Mouse (Mus musculus) fat pad, adult 2 months (tissue): ENCODE data around the gene Gm21976.

Experiments used
- DNase-seq: peaks from one replicate; pipeline ENCODE4 v3.0.0-alpha.2; 2011; ENCODE audit warnings: low read depth, low spot score; ENCODE audit errors: extremely low read depth

Gm21976 gene

DNA sequence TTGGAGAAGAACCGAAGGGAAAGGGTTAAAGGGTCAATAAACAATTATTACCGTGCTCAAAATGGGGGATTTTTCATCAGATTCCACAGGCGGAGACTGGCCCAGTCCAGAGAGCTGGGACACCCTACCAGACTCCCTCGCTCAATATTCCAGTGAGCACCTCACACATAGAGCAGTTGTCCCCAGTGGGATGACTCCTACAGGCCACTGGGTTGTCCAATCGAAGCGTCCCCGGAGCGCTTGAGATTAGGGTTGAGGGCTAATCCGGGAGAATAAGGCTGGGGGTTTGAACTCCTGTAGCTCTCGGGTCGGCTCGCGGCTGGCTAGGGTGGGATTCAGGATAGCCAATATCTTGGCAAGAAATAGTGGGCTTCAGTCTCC lies 74.0 kb downstream of the Gm21976 start:
- no peak for DNase-seq

DNA sequence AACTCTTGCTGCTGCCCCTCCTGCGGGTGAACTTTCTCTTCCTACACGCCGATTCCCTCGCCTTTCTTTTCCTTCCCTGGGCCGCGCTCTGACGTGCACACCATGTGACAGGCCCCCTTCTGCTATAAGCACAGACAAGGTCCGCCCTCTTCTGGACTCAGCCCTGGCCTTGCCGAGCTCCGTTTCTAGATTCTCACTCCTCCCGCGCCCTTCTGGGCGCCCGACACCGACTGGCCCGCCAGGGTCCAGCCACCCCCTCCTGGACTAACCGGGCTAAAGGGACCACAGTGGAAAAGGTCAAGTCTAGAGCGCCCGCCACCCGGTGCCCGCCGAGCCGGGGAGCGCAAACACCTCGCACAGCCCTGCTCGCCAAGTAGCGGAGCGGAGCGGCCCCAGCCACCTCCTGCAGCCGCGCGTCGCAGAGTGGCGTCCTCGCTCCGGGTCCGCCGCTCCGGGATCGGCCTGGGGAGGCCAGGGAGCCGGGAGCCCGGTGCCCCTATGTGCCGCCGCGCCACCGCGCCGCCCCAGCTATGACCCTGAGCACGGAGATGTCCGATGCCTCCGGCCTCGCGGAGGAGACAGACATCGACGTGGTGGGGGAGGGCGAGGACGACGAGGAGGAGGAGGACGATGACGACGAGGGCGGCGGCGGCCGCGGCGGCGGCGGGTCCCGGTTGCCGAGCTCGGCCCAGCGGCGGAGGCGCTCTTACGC lies 74.6 kb downstream of the Gm21976 start, which contains the start of gene Foxd1:
TSS of gene Foxd1 (plus strand) at position 153 of the 712 bp plus-strand sequence.
- DNase-seq, result no peak

DNA sequence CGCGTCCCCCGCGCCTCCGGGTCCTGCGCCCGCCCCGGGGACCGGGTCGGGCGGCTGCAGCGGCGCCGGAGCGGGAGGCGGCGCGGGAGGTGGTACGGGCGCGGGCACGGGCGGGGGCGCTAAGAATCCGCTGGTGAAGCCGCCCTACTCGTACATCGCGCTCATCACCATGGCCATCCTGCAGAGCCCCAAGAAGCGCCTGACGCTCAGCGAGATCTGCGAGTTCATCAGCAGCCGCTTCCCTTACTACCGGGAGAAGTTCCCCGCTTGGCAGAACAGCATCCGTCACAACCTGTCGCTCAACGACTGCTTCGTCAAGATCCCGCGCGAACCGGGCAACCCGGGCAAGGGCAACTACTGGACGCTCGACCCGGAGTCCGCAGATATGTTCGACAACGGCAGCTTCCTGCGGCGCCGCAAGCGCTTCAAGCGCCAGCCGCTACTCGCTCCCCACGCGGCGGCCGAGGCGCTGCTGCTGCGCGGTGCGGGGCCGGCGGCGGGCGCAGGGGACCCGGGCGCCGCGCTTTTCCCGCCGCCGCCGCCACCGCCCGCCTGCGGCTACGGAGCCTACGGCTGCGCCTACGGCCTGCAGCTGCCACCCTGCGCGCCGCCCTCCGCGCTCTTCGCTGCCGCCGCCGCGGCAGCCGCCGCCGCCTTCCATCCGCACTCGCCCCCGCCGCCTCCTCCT lies 75.3 kb downstream of the Gm21976 start:
- no peak for DNase-seq

DNA sequence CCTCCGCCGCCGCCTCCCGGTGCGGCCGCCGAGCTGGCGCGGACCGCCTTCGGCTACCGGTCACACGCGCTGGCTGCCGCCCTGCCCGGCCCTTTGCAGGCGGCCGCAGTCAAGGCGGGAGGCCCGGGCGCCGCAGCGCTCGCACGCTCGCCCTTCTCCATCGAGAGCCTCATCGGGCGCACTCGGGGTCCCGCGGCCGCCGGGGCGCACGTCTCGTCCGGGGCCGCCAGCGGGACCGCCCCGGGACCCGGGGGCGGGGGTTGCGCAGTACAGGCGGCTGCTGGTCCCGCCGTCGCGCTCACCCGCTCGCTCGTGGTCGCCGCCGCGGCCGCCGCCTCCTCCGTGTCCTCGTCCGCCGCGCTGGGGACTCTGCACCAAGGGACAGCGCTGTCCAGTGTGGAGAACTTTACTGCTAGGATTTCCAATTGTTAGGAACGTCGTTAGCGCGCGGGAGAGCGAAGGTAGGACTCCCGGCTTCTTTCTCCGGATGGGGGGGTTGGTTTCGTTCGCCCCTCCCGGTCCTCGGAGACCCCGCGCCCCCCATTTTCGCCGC lies 75.9 kb downstream of the Gm21976 start:
- no peak for DNase-seq

DNA sequence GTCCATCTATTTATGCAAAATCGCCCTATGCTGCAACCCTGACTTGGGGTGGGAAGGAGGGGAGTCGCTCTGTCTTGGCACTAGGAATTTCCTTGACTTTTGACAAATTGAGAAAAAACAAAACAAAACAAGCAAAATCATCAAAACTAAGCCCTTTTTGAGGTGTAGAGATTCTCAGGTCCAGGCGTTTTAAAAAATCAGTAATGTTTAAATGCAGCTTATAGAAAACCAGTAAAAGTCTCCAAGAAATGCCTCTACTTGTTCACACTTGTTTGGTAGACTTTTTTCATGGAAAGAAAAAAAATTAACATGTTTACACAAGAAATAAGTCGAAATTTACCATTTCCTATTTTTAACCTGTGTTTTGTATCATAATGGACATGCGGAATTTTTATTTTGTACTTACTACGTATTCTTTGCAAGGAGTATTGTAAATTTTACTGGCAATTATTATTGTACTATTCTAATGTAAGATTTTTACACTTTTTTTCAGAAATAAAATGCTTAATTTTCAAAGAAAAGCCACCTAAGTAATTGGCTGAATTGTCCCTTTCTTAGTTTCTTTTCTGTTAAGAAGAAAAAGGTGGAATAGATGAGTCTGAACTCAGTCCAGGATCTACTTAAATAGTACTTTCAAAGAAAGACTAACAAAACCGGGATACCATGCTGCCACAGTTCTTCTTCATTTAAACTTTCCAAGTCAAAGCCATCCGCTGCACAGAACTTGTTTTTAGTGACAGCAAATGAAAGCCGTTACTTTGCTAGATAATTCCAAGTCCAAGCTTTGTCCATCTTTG lies 76.7 kb downstream of the Gm21976 start:
- no peak for DNase-seq
